Mouse (Mus musculus) megakaryocyte progenitor cell, adult 5-6 weeks (primary cell): ENCODE measurements around the gene 1700123O20Rik. TPM values are rescaled to one million over a fixed set of nuclear protein-coding genes. Genes with fewer than 3 reads are reported as not detected.

Experiments
- ATAC-seq: replicated peaks from 2 replicates; pipeline ENCODE4 v1.8.0; 2016; ENCODE audit warnings: mild to moderate bottlenecking, moderate TSS enrichment, inconsistent platforms; ENCODE audit not compliant: poor library complexity
- total RNA-seq, 2 experiments: library from RNA; stranded (forward) in 1 of 2; stranded (reverse) in 1 of 2; fragments of 157-497, 149-512 nt in 1 of 2; fragments of 200-1000 nt in 1 of 2; gene quantifications; 2 replicates each; pipeline versions ENCODE4 v1.2.3 to v1.2.4; 2015 to 2017

1700123O20Rik gene
- total RNA-seq, 2 experiments from 2014 or later: 47.3 to 80.2 TPM

GRCm38 (mm10) chr14:54720654-54721350 is 34.8 kb downstream of the 1700123O20Rik start:
- ATAC-seq: no peak

GRCm38 (mm10) chr14:54721711-54722110 is 35.7 kb downstream of the 1700123O20Rik start:
- no peak for ATAC-seq

- no peak for ATAC-seq
These were observed 38.0 kb downstream of the 1700123O20Rik start for GRCm38 (mm10) chr14:54724049-54724448.

GRCm38 (mm10) chr14:54727565-54727964 is 41.5 kb downstream of the 1700123O20Rik start:
- no peak for ATAC-seq

- ATAC-seq: no peak
These were observed 43.0 kb downstream of the 1700123O20Rik start for GRCm38 (mm10) chr14:54728823-54729653.

- ATAC-seq: no peak
These were observed 44.3 kb downstream of the 1700123O20Rik start for GRCm38 (mm10) chr14:54730305-54730704.

GRCm38 (mm10) chr14:54732206-54732605 is 46.2 kb downstream of the 1700123O20Rik start:
- ATAC-seq: no peak

- no peak for ATAC-seq
These were observed 48.0 kb downstream of the 1700123O20Rik start for GRCm38 (mm10) chr14:54734004-54734403.

GRCm38 (mm10) chr14:54735221-54735620 is 49.2 kb downstream of the 1700123O20Rik start:
- ATAC-seq: 0 out of 2 replicates have a peak, but pooled peaks have one; percentile 23

- no peak for ATAC-seq
These were observed 50.8 kb downstream of the 1700123O20Rik start for GRCm38 (mm10) chr14:54736555-54737552.

GRCm38 (mm10) chr14:54737634-54738033 is 51.6 kb downstream of the 1700123O20Rik start:
- no peak for ATAC-seq

Other genes starting within 250 kb of the 1700123O20Rik start
- 23.5 and 25.0 TPM in 2 replicates for gene Lrp10, start 222.1 kb upstream of the 1700123O20Rik start, total RNA-seq (2015)
- 27.4 and 37.2 TPM in 2 replicates for gene Lrp10, start 222.1 kb upstream of the 1700123O20Rik start, total RNA-seq (2017)
- 0.29 and 0.62 TPM in 2 replicates for gene Rem2, start 210.1 kb upstream of the 1700123O20Rik start, total RNA-seq (2015)
- gene Rem2, start 210.1 kb upstream of the 1700123O20Rik start, total RNA-seq (2017): 2.2 TPM in 1 of 2 replicates, not detected in the other
- gene Prmt5, start 168.7 kb upstream of the 1700123O20Rik start, total RNA-seq (2015): 57.3 and 76.3 TPM in 2 replicates
- gene Prmt5, start 168.7 kb upstream of the 1700123O20Rik start, total RNA-seq (2017): 62.1 and 66.6 TPM in 2 replicates
- gene Haus4, start 131.6 kb upstream of the 1700123O20Rik start, total RNA-seq (2015): 62.1 and 62.7 TPM in 2 replicates
- 90.7 and 94.0 TPM in 2 replicates for gene Haus4, start 131.6 kb upstream of the 1700123O20Rik start, total RNA-seq (2017)
- gene Ajuba, start 108.7 kb upstream of the 1700123O20Rik start, total RNA-seq (2015): 1.2 and 2.1 TPM in 2 replicates
- gene Ajuba, start 108.7 kb upstream of the 1700123O20Rik start, total RNA-seq (2017): 0.29 and 1.2 TPM in 2 replicates
- gene 4931414P19Rik, start 80.2 kb upstream of the 1700123O20Rik start, total RNA-seq (2015): 6.9 and 14.0 TPM in 2 replicates
- gene 4931414P19Rik, start 80.2 kb upstream of the 1700123O20Rik start, total RNA-seq (2017): 5.1 TPM in 2 replicates
- 189 and 217 TPM in 2 replicates for gene Psmb5, start 68.2 kb upstream of the 1700123O20Rik start, total RNA-seq (2015)
- 58.9 and 64.6 TPM in 2 replicates for gene Psmb5, start 68.2 kb upstream of the 1700123O20Rik start, total RNA-seq (2017)
- not detected in 2 replicates for gene Psmb11, start 64.8 kb upstream of the 1700123O20Rik start, total RNA-seq (2015)
- 0.04 TPM in 1 of 2 replicates, not detected in the other for gene Psmb11, start 64.8 kb upstream of the 1700123O20Rik start, total RNA-seq (2017)
- not detected in 2 replicates for gene Gm17606, start 45.3 kb upstream of the 1700123O20Rik start, total RNA-seq (2015)
- gene Gm17606, start 45.3 kb upstream of the 1700123O20Rik start, total RNA-seq (2017): not detected in 2 replicates
- 0.39 and 0.62 TPM in 2 replicates for gene Cdh24, start 44.9 kb upstream of the 1700123O20Rik start, total RNA-seq (2015)
- gene Cdh24, start 44.9 kb upstream of the 1700123O20Rik start, total RNA-seq (2017): 0.71 and 0.92 TPM in 2 replicates
- gene Acin1, start 715 bp downstream of the 1700123O20Rik start, total RNA-seq (2015): 170 and 177 TPM in 2 replicates
- 223 and 235 TPM in 2 replicates for gene Acin1, start 715 bp downstream of the 1700123O20Rik start, total RNA-seq (2017)
- gene Gm29776, start 12.6 kb downstream of the 1700123O20Rik start, total RNA-seq (2015): 0.12 TPM in 1 of 2 replicates, not detected in the other
- gene Gm29776, start 12.6 kb downstream of the 1700123O20Rik start, total RNA-seq (2017): not detected in 2 replicates
- gene Cebpe, start 26.0 kb downstream of the 1700123O20Rik start, total RNA-seq (2015): 24.2 and 33.5 TPM in 2 replicates
- gene Cebpe, start 26.0 kb downstream of the 1700123O20Rik start, total RNA-seq (2017): 52.6 and 82.0 TPM in 2 replicates
- 4.7 and 7.7 TPM in 2 replicates for gene Slc7a8, start 95.7 kb downstream of the 1700123O20Rik start, total RNA-seq (2015)
- gene Slc7a8, start 95.7 kb downstream of the 1700123O20Rik start, total RNA-seq (2017): 1.4 and 2.0 TPM in 2 replicates
- not detected in 2 replicates for gene Rnf212b, start 127.9 kb downstream of the 1700123O20Rik start, total RNA-seq (2015)
- gene Rnf212b, start 127.9 kb downstream of the 1700123O20Rik start, total RNA-seq (2017): not detected in 2 replicates
- 9.6 and 20.5 TPM in 2 replicates for gene Homez, start 184.7 kb downstream of the 1700123O20Rik start, total RNA-seq (2015)
- 10.0 and 15.0 TPM in 2 replicates for gene Homez, start 184.7 kb downstream of the 1700123O20Rik start, total RNA-seq (2017)
- gene Ppp1r3e, start 191.3 kb downstream of the 1700123O20Rik start, total RNA-seq (2015): 19.0 and 26.3 TPM in 2 replicates
- gene Ppp1r3e, start 191.3 kb downstream of the 1700123O20Rik start, total RNA-seq (2017): 2.8 and 5.0 TPM in 2 replicates
- gene Bcl2l2, start 197.2 kb downstream of the 1700123O20Rik start, total RNA-seq (2015): 3.5 and 4.0 TPM in 2 replicates
- 7.2 and 9.5 TPM in 2 replicates for gene Bcl2l2, start 197.2 kb downstream of the 1700123O20Rik start, total RNA-seq (2017)
- gene Gm20521, start 197.2 kb downstream of the 1700123O20Rik start, total RNA-seq (2015): not detected in 2 replicates
- 0.30 and 1.5 TPM in 2 replicates for gene Gm20521, start 197.2 kb downstream of the 1700123O20Rik start, total RNA-seq (2017)
- gene Pabpn1, start 206.3 kb downstream of the 1700123O20Rik start, total RNA-seq (2015): 103 and 113 TPM in 2 replicates
- gene Pabpn1, start 206.3 kb downstream of the 1700123O20Rik start, total RNA-seq (2017): 320 and 416 TPM in 2 replicates
- 1.3 and 3.0 TPM in 2 replicates for gene Slc22a17, start 226.9 kb downstream of the 1700123O20Rik start, total RNA-seq (2015)
- gene Slc22a17, start 226.9 kb downstream of the 1700123O20Rik start, total RNA-seq (2017): 1.3 and 1.4 TPM in 2 replicates
- gene Efs, start 239.9 kb downstream of the 1700123O20Rik start, total RNA-seq (2015): not detected in 2 replicates
- gene Efs, start 239.9 kb downstream of the 1700123O20Rik start, total RNA-seq (2017): not detected in 2 replicates
- not detected in 2 replicates for gene Il25, start 246.5 kb downstream of the 1700123O20Rik start, total RNA-seq (2015)
- gene Il25, start 246.5 kb downstream of the 1700123O20Rik start, total RNA-seq (2017): not detected in 2 replicates